Mouse (Mus musculus) heart, embryonic 10.5 days (tissue): ENCODE data around the gene Dph2. TPM values are rescaled to one million over a fixed set of nuclear protein-coding genes. Genes with fewer than 3 reads are reported as not detected.

Experiments used
- DNase-seq: peaks from one replicate; pipeline ENCODE4 v3.0.0-alpha.2; 2017; ENCODE audit warnings: low spot score
- H3K27ac ChIP-seq: fragments of 300-500 bp; sonication (generic); 2 replicates; pipeline ENCODE4 v1.5.1; 2016; ENCODE audit warnings: mild to moderate bottlenecking
- H3K27me3 ChIP-seq: fragments of 300-500 bp; sonication (generic); 2 replicates; pipeline ENCODE4 v1.6.1; 2016; ENCODE audit warnings: mild to moderate bottlenecking; ENCODE audit not compliant: poor library complexity, insufficient read depth, severe bottlenecking
- H3K36me3 ChIP-seq: fragments of 300-500 bp; sonication (generic); 2 replicates; pipeline ENCODE4 v1.6.1; 2016; ENCODE audit warnings: mild to moderate bottlenecking, moderate library complexity
- H3K4me1 ChIP-seq: fragments of 300-500 bp; sonication (generic); 2 replicates; pipeline ENCODE4 v1.6.1; 2016; ENCODE audit warnings: mild to moderate bottlenecking
- H3K4me3 ChIP-seq: fragments of 300-500 bp; sonication (generic); 2 replicates; pipeline ENCODE4 v1.5.1; 2016; ENCODE audit warnings: mild to moderate bottlenecking, moderate library complexity
- H3K9me3 ChIP-seq: fragments of 300-500 bp; sonication (generic); 2 replicates; pipeline ENCODE4 v1.6.1; 2016; ENCODE audit warnings: mild to moderate bottlenecking, moderate library complexity
- WGBS: fragments of 180-500 bp; shearing (Covaris S2); methylation state at CpG from one replicate; pipeline ENCODE4 v1.1.7; 2016; 5-methylcytosine and 5-hydroxymethylcytosine counted together
- polyA plus RNA-seq: library from polyadenylated mRNA; unstranded; fragments of >200 nt; fragmentation: Nextera tagmentation; extraction: Ambion mirVana; gene quantifications from 2 replicates; pipeline ENCODE4 v1.2.1, GENCODE M21; 2016

The Dph2 gene
- polyA plus RNA-seq, 1 experiment from 2014 or later = 19.6 TPM

DNA sequence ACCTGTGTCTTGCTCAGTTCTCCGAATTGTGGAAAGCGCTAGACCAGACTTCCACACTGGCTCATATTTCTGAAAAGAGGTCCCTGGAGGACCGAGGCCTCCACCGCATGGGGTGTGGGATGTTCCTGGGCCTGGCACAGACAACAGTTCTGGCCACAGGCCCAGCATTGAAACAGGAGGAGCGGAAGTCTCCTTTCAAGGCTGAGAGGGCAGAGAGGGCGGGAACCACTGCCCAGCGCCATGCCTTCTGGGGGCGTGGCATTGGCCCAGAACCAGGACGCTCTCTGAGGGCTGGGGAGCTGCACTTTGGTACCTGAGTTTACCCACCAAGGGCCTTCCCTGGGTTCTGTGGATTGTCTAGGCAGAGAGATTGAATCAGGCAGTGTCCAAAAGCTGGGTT lies 25.7 kb downstream of the Dph2 start:
- H3K4me1 ChIP-seq = peaks cover 55% of the 10 kb centered on the region
- H3K36me3 ChIP-seq = peaks cover 13% of the 10 kb centered on the region; the same call in 1 of the 2 replicates
- H3K9me3 ChIP-seq = no peaks in the 10 kb centered on the region
- 69% methylated on average over 9 of the region's 9 CpGs for WGBS
- H3K27ac ChIP-seq = no peak overlapping the region
- H3K4me3 ChIP-seq = no peak overlapping the region
- H3K27me3 ChIP-seq = peaks cover 45% of the 10 kb centered on the region
- no peak for DNase-seq

DNA sequence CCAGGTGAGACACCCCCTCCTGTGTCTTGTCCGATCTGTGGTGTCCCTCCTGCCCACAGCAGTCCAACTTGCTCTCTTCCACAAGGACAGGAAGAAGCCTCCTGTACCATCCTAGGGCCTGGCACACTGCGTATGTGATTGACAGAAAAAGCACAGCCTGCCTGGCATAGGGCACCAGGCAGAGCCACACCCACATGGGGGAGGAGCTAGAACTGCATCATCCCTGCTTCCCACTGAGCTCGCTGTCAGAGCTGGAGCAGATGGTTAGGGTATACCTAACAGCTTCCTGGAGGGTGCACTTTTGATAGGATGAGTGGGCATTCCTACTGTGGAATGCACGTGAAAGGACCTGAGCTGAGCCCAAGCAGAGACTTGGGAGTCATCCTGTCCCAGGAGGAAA lies 29.0 kb downstream of the Dph2 start:
- Histone ChIP-seq H3K4me3 (no peak overlapping the region), H3K36me3 (peaks cover 13% of the 10 kb centered on the region; the same call in 1 of the 2 replicates), H3K4me1 (peaks cover 39% of the 10 kb centered on the region), H3K9me3 (no peaks in the 10 kb centered on the region), H3K27ac (0 out of 2 replicates have a peak overlapping the region, but pooled peaks have one; percentile 1), H3K27me3 (peaks cover 31% of the 10 kb centered on the region)
- DNase-seq = no peak
- 33% methylated on average over 4 of the region's 4 CpGs for WGBS

DNA sequence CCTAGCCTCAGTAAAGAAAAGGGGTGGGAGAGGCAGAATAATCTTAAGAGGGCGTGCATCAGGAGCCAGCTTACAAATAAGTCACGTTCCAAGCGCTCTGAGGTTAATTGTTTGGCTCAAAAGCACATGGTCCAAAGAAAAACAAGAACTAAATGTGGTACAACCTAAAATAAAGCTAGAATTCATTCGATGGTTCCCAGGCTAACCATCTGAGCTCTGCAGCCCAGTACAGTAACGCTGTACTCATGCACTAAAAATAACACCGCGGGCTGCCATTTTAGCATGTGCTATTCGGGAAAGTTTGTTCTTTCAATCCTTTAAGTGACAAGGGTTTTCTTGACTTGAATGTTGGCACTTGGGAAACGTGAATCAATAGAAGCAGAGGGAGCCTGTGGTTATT lies 31.3 kb downstream of the Dph2 start:
- 87% methylated on average over 9 of the region's 9 CpGs for WGBS

DNA sequence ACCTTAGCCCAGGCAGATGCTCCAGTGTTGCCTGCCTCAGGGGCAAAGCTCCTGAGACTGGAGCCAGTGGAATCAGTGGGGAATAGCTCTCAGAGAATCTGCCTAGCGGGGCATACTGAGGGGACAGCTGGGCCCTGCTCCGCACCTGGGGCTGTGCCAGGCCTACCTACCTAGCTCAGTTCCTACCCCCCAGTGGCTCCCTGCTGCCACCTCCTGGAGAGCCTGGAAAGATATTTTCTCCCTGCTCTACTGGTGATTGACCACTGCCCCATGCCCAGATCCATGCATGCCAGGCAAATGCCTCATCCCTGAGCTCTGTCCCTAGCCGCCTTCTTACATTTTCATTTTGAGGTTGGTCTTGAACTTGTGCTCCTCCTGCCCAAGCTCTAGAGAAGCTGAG lies 33.0 kb downstream of the Dph2 start:
- no peak overlapping the region for H3K4me3 ChIP-seq
- peaks cover 14% of the 10 kb centered on the region; the same call in 1 of the 2 replicates for H3K36me3 ChIP-seq
- 65% methylated on average over 3 of the region's 3 CpGs for WGBS
- no peak for DNase-seq
- H3K9me3 ChIP-seq = no peaks in the 10 kb centered on the region
- H3K27ac ChIP-seq = no peak overlapping the region
- peaks cover 30% of the 10 kb centered on the region; the same call in 1 of the 2 replicates for H3K27me3 ChIP-seq
- peaks cover 40% of the 10 kb centered on the region for H3K4me1 ChIP-seq

More for the DNA sequence above, 31.3 kb downstream of the Dph2 start:
- H3K4me3 ChIP-seq = no peak overlapping the region
- H3K27me3 ChIP-seq = peaks cover 34% of the 10 kb centered on the region
- no peak for DNase-seq
- peaks cover 28% of the 10 kb centered on the region for H3K4me1 ChIP-seq
- H3K9me3 ChIP-seq = no peaks in the 10 kb centered on the region
- H3K36me3 ChIP-seq = peaks cover 27% of the 10 kb centered on the region
- H3K27ac ChIP-seq = no peak overlapping the region

DNA sequence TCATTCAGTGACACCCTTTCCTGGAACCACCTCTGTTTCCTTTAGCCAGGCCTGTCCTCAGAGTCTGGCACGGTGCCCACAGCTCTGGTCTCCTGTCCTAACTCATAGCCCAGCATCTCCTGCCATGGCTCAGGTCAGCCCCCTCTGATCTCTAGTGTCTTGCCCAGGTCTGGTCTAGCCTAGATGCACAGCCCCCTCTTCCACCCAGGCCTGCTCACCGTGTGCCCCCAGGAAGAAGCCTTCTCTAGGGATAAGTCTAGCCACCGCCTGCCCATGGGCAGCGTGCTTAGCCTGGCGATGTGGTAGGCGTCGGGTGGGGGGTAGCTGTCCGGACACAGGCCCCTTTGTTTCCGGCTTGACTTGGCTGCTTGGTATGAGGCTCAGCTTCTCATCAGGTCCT lies 36.7 kb downstream of the Dph2 start:
- Histone ChIP-seq H3K4me3 (no peak overlapping the region), H3K27me3 (peaks cover 28% of the 10 kb centered on the region; the same call in 1 of the 2 replicates), H3K4me1 (peaks cover 26% of the 10 kb centered on the region), H3K36me3 (peaks cover 14% of the 10 kb centered on the region; the same call in 1 of the 2 replicates), H3K27ac (0 out of 2 replicates have a peak overlapping the region, but pooled peaks have one; percentile 32), H3K9me3 (no peaks in the 10 kb centered on the region)
- WGBS = 77% methylated on average over 9 of the region's 9 CpGs
- no peak for DNase-seq

DNA sequence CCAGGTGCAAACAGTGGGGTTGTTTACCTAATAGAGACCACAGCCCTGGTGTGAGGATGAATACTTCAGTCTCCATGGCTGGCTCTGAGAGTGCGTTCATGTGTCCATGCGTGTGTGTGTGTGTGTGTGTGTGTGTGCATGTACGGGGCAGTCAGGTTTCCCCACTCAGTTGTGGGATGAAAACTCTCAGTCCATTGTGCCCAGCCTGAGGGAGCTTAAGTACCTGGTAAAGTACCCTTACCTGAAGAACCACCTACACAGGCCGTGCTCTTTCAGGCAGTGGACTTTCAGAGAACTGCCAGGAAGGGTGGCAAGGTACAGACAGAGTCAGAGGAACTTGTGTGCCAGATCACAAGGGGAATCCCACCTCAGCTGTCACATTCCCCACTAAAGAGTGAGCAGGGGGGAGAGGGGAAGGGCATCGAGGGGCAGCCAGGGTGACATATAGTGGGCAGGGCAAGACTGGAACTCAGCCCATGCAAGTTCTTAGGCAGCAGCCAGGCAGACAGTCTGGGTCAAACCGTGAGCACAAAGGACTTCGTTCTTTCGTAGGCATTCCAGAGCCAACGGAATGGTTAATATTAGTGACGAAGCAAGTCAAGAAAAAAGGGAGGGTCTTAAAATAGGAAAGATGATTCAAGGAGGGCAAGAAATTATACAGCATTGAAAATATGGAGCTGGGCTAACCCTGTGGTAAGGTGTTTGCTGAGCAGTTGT lies 39.5 kb downstream of the Dph2 start:
- H3K9me3 ChIP-seq = no peaks in the 10 kb centered on the region
- 87% methylated on average over 10 of the region's 10 CpGs for WGBS
- no peak for DNase-seq
- no peak overlapping the region for H3K27ac ChIP-seq
- no peak overlapping the region for H3K4me3 ChIP-seq
- H3K4me1 ChIP-seq = peaks cover 33% of the 10 kb centered on the region
- H3K36me3 ChIP-seq = peaks cover 14% of the 10 kb centered on the region; the same call in 1 of the 2 replicates
- H3K27me3 ChIP-seq = peaks cover 34% of the 10 kb centered on the region; the same call in 1 of the 2 replicates

DNA sequence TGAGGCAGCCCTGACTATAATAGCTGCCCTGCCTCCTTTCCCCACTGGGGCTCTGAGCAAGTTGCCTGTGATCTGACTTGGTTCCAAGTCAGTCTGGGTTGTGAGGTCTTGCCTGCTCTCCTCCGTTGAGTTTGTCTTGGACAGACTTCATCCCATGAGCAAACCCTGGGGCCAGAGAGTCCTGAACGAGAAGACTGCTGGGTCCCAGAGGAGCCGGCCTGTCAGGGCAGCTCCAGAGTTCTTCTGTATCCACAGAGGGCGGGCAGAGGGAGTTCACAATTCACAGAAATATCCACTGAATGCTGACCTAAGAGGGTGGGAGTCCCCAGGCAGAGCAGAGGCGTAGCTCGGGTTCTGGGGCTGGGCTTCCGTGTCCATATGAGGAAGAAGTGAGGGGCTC lies 41.0 kb downstream of the Dph2 start:
- Histone ChIP-seq H3K27ac (no peak overlapping the region), H3K27me3 (peaks cover 25% of the 10 kb centered on the region; the same call in 1 of the 2 replicates), H3K4me3 (no peak overlapping the region), H3K36me3 (peaks cover 2% of the 10 kb centered on the region; the same call in 1 of the 2 replicates), H3K4me1 (peaks cover 36% of the 10 kb centered on the region), H3K9me3 (no peaks in the 10 kb centered on the region)
- 80% methylated on average over 7 of the region's 7 CpGs for WGBS
- DNase-seq = no peak

DNA sequence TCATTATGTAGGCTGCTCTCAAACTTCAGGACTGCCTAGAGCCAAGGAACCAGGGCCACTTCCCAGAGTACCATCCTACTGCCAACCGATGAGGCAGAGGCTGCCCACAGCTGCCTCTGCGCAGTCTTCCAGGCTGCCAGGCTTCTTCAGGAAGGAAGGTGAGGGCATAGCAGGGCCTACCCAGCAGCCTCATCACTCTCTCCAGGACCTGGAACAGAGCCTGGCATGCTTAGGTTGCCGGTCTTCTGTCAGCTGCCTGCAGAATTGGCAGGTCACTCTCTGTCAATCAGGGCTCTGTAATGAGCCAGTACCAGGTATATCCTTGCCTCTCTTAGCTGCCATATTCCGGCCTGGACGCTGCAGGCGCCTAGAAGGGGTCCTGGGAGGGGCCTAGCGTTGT lies 41.7 kb downstream of the Dph2 start:
- Histone ChIP-seq H3K27ac (no peak overlapping the region; the same call in 1 of the 2 replicates), H3K4me1 (peaks cover 31% of the 10 kb centered on the region), H3K4me3 (no peak overlapping the region), H3K36me3 (peaks cover 7% of the 10 kb centered on the region; the same call in 1 of the 2 replicates), H3K27me3 (peaks cover 24% of the 10 kb centered on the region; the same call in 1 of the 2 replicates), H3K9me3 (no peaks in the 10 kb centered on the region)
- DNase-seq = no peak
- WGBS = 84% methylated on average over 7 of the region's 7 CpGs

DNA sequence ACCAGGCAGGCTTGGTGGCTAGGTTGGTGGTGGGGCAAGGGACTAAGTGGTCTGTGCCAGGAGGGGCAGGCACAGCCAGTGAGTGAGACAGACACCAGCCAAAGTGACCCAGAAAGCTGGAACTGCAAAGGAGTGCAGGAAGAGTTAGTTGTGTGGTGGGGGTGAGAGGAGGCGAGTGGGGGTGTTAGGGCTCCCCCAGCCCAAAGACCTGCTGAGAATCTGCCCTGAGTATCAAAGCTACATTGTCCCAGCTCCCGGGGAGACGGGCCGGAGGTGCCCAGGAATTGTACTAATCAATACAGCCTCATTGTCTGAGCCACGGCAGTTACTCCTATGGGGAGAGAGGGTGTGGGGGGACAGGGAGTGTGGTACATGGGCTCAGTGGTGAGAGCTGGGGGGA lies 42.3 kb downstream of the Dph2 start:
- Histone ChIP-seq H3K36me3 (peaks cover 7% of the 10 kb centered on the region; the same call in 1 of the 2 replicates), H3K4me3 (no peak overlapping the region), H3K4me1 (peaks cover 24% of the 10 kb centered on the region), H3K9me3 (no peaks in the 10 kb centered on the region), H3K27ac (no peak overlapping the region; the same call in 1 of the 2 replicates), H3K27me3 (peaks cover 28% of the 10 kb centered on the region; the same call in 1 of the 2 replicates)
- no peak for DNase-seq
- 72% methylated on average over 5 of the region's 5 CpGs for WGBS

DNA sequence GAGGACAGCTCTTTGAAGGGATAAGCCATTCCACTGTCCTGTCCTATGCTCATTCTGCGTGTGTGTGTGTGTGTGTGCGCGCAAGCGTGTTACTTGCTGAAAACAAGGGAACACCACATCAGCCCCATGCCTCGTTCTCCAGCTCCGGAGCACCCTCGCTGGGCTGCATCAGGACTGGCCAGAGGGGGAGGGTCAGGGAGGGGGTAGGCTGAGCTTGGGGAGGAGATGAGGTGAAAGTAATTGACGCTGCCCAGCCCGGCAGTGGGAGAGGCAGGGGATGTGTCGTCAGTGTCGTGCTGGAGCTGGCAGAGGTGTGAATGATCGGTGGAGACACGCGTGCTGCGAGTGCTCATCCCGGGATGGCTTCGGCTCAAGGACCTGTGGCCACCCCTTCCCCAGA lies 42.8 kb downstream of the Dph2 start:
- H3K4me1 ChIP-seq = peaks cover 20% of the 10 kb centered on the region
- DNase-seq = no peak
- H3K9me3 ChIP-seq = no peaks in the 10 kb centered on the region
- H3K27me3 ChIP-seq = peaks cover 28% of the 10 kb centered on the region; the same call in 1 of the 2 replicates
- H3K36me3 ChIP-seq = peaks cover 7% of the 10 kb centered on the region; the same call in 1 of the 2 replicates
- H3K4me3 ChIP-seq = no peak overlapping the region
- H3K27ac ChIP-seq = no peak overlapping the region
- 51% methylated on average over 17 of the region's 17 CpGs for WGBS

DNA sequence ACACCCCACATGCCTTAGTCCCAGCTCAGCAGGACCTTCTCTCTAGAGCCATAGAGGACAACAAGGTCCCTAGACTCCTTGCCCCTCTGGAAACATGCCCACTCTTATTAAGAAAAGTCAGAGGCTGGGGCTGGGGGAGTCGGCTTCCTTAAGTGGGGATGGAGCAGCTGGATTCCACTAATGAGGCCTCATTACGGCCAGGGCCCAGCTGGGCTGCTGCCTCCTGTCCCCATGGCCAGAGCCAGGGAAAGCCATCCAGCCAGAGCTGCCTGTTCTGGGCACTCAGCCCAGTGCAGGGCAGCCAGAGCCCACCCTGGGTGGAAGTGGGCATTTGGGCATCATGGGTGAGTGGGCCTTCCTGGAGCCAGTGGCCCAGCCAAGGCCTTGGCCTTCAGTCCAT lies 44.8 kb downstream of the Dph2 start:
- Histone ChIP-seq H3K4me1 (peaks cover 20% of the 10 kb centered on the region), H3K9me3 (no peaks in the 10 kb centered on the region), H3K36me3 (peaks cover 7% of the 10 kb centered on the region; the same call in 1 of the 2 replicates), H3K27ac (no peak overlapping the region), H3K27me3 (peaks cover 34% of the 10 kb centered on the region; the same call in 1 of the 2 replicates), H3K4me3 (no peak overlapping the region)
- no peak for DNase-seq
- 68% methylated on average over 2 of the region's 2 CpGs for WGBS

DNA sequence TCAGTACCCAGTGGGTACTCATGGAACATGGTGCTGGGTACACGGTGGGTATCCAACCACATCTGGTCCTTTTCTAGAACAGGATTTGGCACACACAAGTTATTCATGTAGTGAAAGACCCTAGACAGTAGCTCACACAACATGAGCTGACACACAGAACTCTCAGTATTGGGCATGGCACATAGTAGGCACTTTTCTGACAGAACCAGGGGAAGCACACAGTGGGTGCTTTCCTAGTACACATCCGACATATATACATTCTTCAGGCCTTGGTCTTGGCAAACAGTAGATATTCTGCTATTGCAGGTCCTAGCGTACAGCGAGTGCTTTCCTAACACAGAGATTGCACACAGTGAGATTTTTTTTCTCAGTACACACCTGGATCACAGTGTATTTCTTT lies 45.6 kb downstream of the Dph2 start:
- DNase-seq = no peak
- H3K27me3 ChIP-seq = peaks cover 34% of the 10 kb centered on the region; the same call in 1 of the 2 replicates
- no peak overlapping the region for H3K27ac ChIP-seq
- H3K9me3 ChIP-seq = no peaks in the 10 kb centered on the region
- H3K4me3 ChIP-seq = no peak overlapping the region
- peaks cover 20% of the 10 kb centered on the region for H3K4me1 ChIP-seq
- H3K36me3 ChIP-seq = peaks cover 7% of the 10 kb centered on the region; the same call in 1 of the 2 replicates
- 96% methylated on average over 4 of the region's 4 CpGs for WGBS

DNA sequence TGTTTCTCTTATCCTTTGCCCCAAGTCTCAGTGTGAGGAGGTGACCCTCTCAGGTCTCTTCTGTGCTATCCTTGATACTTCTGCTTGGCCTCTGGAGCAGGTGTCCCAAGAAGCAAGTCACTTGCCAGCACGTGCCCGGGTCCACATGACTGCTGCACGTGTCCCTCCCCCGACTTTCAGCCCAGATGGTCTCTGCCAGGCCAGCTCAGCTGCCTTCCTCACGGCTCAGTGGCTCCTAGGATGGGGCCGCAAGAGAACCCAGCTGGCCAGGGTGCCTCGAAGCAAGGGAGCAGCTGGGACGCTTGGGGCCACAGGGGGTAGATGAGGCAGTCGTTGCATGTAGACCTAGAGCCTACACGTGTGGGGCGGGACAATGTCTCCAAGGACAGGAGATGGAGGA lies 46.5 kb downstream of the Dph2 start:
- Histone ChIP-seq H3K27me3 (peaks cover 31% of the 10 kb centered on the region; the same call in 1 of the 2 replicates), H3K4me3 (no peak overlapping the region), H3K27ac (no peak overlapping the region), H3K4me1 (peaks cover 20% of the 10 kb centered on the region), H3K36me3 (peaks cover 7% of the 10 kb centered on the region; the same call in 1 of the 2 replicates), H3K9me3 (no peaks in the 10 kb centered on the region)
- DNase-seq = no peak
- WGBS = 84% methylated on average over 11 of the region's 11 CpGs
